Mouse (Mus musculus) lung, adult 18-20 months (tissue): ENCODE measurements at regions not wholly inside any gene's neighbourhood (a gene's known extent, or its start where the extent isn't known, plus 50 kb on each side); places are given as distances from the start of the nearest gene placed in this dataset.
A peak's percentile ranks its signal among the peaks of the same experiment; 100 is the strongest.

Experiments
- DNase-seq, 2 experiments: peaks; one replicate each; pipeline ENCODE4 v3.0.0; 2022; ENCODE audit warnings: mixed read lengths in 2 of 2

GRCm38 (mm10) chr2:47689628-47690027 is 1124.3 kb upstream of the Acvr2a start:
- DNase-seq, result peak in 1 of 2 experiments; percentile 0
